Mouse (Mus musculus): ENCODE results near the gene Olfr484. TPM values are rescaled to one million over a fixed set of nuclear protein-coding genes. Genes with fewer than 3 reads are reported as not detected.
"Not testable (repeated sequence)": the region's sequence is repeated elsewhere in the genome, so short reads cannot be mapped to it uniquely, and the experiment has no call there.

Olfr484 gene
- polyA plus RNA-seq (2015; fragmentation: Nextera tagmentation; extraction: Ambion mirVana), result not detected in 2 replicates

DNA sequence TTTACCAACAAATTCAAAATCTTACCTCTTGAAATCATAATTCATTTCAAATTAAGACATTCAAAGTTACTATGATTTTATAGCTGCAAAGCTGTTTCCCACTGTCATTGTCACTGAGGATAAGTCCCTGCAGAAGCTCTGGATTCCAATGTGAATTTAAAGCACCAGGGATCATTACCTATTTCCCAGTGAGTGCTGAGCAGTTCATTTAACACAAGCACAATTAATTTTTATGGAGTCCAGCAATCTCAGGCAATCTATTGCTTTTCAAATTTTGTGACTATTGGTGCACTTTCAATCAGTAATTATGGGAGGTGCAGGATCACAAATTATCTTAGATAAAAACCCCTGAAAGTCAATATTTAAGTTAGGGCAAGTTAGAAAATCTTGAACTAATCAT is at the start of gene Olfr484:
Gene Olfr484, minus strand, starts transcription at position 101 of the 400 bp plus-strand sequence.
- H3K36me3 ChIP-seq (ENCODE audit: control insufficient read depth, insufficient read depth, low read length), result no peaks in the 10 kb centered on the region
- no peaks in the 10 kb centered on the region for H3K27me3 ChIP-seq (ENCODE audit: control insufficient read depth, insufficient read depth, low read length)
- no peak within 1 kb of the TSS for H3K27ac ChIP-seq (replicated peaks)
- no peaks in the 10 kb centered on the region for H3K4me1 ChIP-seq (replicated peaks; ENCODE audit: control insufficient read depth, insufficient read depth)
- H3K4me3 ChIP-seq (ENCODE audit: low read depth, low read length), result no peak within 1 kb of the TSS
- H3K9me3 ChIP-seq (ENCODE audit: control insufficient read depth, low read length), result no peaks in the 10 kb centered on the region
- TF ChIP-seq CTCF (IDR thresholded peaks at IDR 0.05; ENCODE audit: low read depth) (no peak), EP300 (optimal IDR thresholded peaks at IDR 0.05) (no peak)
- no peak within 1 kb of the TSS for H3K4me2 ChIP-seq (replicated peaks; ENCODE audit: low read depth)
- DNase-seq (ENCODE audit: low spot score) (no peak), ATAC-seq (ENCODE audit: low FRiP score, low TSS enrichment) (no peak)
- H3K9ac ChIP-seq (ENCODE audit: low read length), result no peak within 1 kb of the TSS

DNA sequence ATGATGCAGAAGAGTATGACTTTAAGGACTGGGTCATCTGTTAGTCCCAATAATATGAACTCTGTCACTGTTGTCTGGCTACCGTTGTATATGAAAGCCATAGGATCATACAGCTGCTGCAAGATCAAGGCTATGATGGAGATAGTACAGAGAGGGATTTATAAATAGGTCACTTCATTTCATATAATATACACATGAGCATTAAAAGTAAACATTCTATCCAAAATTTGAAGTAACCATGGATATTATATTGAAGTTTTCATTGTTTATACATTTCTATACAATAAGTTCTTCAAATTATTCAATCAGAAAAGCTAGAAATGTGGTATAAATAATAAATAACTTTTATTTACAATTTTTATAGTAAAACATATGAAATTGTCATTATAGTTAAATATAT is 45.4 kb upstream of the Olfr484 start, which contains the start of gene Olfr486:
Gene Olfr486, minus strand, starts transcription at position 101 of the 400 bp plus-strand sequence.
- not testable (repeated sequence) for ATAC-seq (ENCODE audit: low FRiP score, low TSS enrichment); H3K27ac ChIP-seq (replicated peaks); H3K4me1 ChIP-seq (replicated peaks; ENCODE audit: control insufficient read depth, insufficient read depth); H3K4me3 ChIP-seq (ENCODE audit: low read depth, low read length); H3K4me2 ChIP-seq (replicated peaks; ENCODE audit: low read depth); H3K9me3 ChIP-seq (ENCODE audit: control insufficient read depth, low read length); DNase-seq (ENCODE audit: low spot score); H3K9ac ChIP-seq (ENCODE audit: low read length); H3K36me3 ChIP-seq (ENCODE audit: control insufficient read depth, insufficient read depth, low read length); H3K27me3 ChIP-seq (ENCODE audit: control insufficient read depth, insufficient read depth, low read length)
- 83% methylated on average over 1 of the region's 1 CpGs for WGBS

DNA sequence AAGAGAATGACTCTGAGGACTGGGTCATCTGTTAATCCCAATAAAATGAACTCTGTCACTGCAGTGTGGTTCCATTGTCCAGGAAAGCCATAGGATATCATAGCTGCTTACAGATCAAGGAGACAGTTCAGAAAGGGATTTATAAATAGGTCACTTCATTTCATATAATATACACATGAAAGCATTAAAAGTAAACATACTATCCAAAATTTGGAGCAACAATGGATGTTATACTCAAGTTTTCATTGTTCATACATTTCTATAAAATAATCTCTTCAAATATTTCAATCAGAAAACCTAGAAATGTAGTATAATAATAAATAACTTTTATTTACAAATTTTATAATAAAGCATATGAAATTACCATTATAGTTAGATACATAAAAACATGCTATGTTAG is 32.5 kb upstream of the Olfr484 start, which contains the start of gene Olfr485:
Gene Olfr485, minus strand, starts transcription at position 101 of the 400 bp plus-strand sequence.
- no peak within 1 kb of the TSS for H3K9ac ChIP-seq (ENCODE audit: low read length)
- no peaks in the 10 kb centered on the region for H3K36me3 ChIP-seq (ENCODE audit: control insufficient read depth, insufficient read depth, low read length)
- no peak for TF ChIP-seq EP300 (optimal IDR thresholded peaks at IDR 0.05)
- no peak for TF ChIP-seq CTCF (IDR thresholded peaks at IDR 0.05; ENCODE audit: low read depth)
- no peak within 1 kb of the TSS for H3K4me3 ChIP-seq (ENCODE audit: low read depth, low read length)
- no peak within 1 kb of the TSS for H3K27ac ChIP-seq (replicated peaks)
- no peaks in the 10 kb centered on the region for H3K4me1 ChIP-seq (replicated peaks; ENCODE audit: control insufficient read depth, insufficient read depth)
- ATAC-seq (ENCODE audit: low FRiP score, low TSS enrichment), result no peak
- no peak within 1 kb of the TSS for H3K4me2 ChIP-seq (replicated peaks; ENCODE audit: low read depth)
- H3K9me3 ChIP-seq (ENCODE audit: control insufficient read depth, low read length), result no peaks in the 10 kb centered on the region
- no peaks in the 10 kb centered on the region for H3K27me3 ChIP-seq (ENCODE audit: control insufficient read depth, insufficient read depth, low read length)
- no peak for DNase-seq (ENCODE audit: low spot score)

DNA sequence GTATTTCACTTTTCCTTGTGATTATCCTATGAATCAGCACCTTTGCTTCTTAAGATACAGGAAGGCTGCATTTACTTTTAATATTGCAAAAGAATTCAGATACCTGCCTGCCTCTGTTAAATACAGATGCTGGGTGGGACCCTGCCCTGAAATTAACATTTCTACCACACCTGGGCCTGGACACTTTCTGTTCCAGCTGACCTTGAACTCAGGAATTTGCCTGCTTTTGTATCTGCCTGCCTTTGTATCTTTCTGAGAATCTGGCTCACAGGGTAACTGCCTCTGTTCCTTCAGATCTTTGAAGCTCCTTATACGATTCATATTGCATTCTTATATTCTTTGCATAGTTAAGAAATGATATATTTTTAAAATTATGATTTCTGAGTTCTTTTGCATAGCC is 5.8 kb downstream of the Olfr484 start:
- DNase-seq (ENCODE audit: low spot score), result no peak
- Histone ChIP-seq H3K9ac (ENCODE audit: low read length) (no peak overlapping the region), H3K27me3 (ENCODE audit: control insufficient read depth, insufficient read depth, low read length) (no peaks in the 10 kb centered on the region), H3K36me3 (ENCODE audit: control insufficient read depth, insufficient read depth, low read length) (no peaks in the 10 kb centered on the region), H3K4me3 (ENCODE audit: low read depth, low read length) (no peak overlapping the region), H3K9me3 (ENCODE audit: control insufficient read depth, low read length) (no peaks in the 10 kb centered on the region), H3K4me2 (replicated peaks; ENCODE audit: low read depth) (no peak overlapping the region), H3K27ac (replicated peaks) (no peak overlapping the region), H3K4me1 (replicated peaks; ENCODE audit: control insufficient read depth, insufficient read depth) (no peaks in the 10 kb centered on the region)
- TF ChIP-seq CTCF (IDR thresholded peaks at IDR 0.05; ENCODE audit: low read depth) (no peak), EP300 (optimal IDR thresholded peaks at IDR 0.05) (no peak)
- ATAC-seq (ENCODE audit: low FRiP score, low TSS enrichment), result no peak
- 68% methylated on average over 1 of the region's 1 CpGs for WGBS

DNA sequence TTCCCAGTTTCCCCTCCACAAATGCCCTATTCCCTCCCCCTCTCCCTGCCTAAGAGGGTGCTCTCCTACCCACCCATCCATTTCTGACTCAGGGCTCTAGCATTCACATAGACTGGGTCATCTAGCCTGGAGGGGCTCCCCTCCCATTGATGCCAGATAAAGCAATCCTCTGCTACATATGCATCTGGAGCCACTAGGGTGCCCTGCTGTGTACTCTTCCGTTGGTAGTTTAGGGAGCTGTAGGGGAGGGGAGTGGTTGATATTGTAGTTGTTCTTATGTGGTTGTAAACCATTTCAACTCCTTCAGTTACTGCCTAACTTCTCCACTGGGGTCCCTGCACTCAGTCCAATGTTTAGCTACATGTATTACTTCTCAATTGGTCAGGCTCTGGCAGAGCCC is 6.6 kb downstream of the Olfr484 start:
- Histone ChIP-seq H3K27ac (replicated peaks) (no peak overlapping the region), H3K4me3 (ENCODE audit: low read depth, low read length) (no peak overlapping the region), H3K4me1 (replicated peaks; ENCODE audit: control insufficient read depth, insufficient read depth) (no peaks in the 10 kb centered on the region), H3K4me2 (replicated peaks; ENCODE audit: low read depth) (no peak overlapping the region), H3K27me3 (ENCODE audit: control insufficient read depth, insufficient read depth, low read length) (no peaks in the 10 kb centered on the region), H3K9me3 (ENCODE audit: control insufficient read depth, low read length) (no peaks in the 10 kb centered on the region), H3K36me3 (ENCODE audit: control insufficient read depth, insufficient read depth, low read length) (no peaks in the 10 kb centered on the region), H3K9ac (ENCODE audit: low read length) (no peak overlapping the region)
- WGBS, result 8% methylated on average over 1 of the region's 1 CpGs
- DNase-seq (ENCODE audit: low spot score), result no peak
- ATAC-seq (ENCODE audit: low FRiP score, low TSS enrichment), result no peak
- TF ChIP-seq EP300 (optimal IDR thresholded peaks at IDR 0.05) (no peak), CTCF (IDR thresholded peaks at IDR 0.05; ENCODE audit: low read depth) (no peak)

DNA sequence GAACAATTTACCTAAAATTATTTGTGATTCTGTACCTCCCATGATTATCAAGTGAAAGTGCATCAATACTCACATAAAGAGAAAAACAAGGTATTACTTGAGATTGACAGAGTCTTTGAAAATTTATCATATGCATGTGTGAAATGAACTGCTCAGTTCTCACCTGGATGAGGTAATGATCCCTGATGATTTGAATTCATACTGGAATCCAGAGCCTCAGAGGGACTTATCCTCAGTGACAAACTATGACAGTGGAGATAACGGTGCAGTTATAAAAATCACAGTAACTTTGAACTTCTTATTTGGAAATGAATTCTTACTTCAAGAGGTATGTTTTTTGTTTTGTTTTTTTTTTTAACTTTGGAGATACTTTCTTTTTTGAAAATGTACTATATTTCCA is 26.7 kb downstream of the Olfr484 start, which contains the start of gene Olfr483:
Gene Olfr483, plus strand, starts transcription at position 301 of the 400 bp plus-strand sequence.
- TF ChIP-seq CTCF (IDR thresholded peaks at IDR 0.05; ENCODE audit: low read depth), result no peak
- no peak for TF ChIP-seq EP300 (optimal IDR thresholded peaks at IDR 0.05)
- no peaks in the 10 kb centered on the region for H3K9me3 ChIP-seq (ENCODE audit: control insufficient read depth, low read length)
- DNase-seq (ENCODE audit: low spot score) (no peak), ATAC-seq (ENCODE audit: low FRiP score, low TSS enrichment) (no peak)
- H3K9ac ChIP-seq (ENCODE audit: low read length), result no peak within 1 kb of the TSS
- no peak within 1 kb of the TSS for H3K27ac ChIP-seq (replicated peaks)
- H3K4me3 ChIP-seq (ENCODE audit: low read depth, low read length), result no peak within 1 kb of the TSS
- 79% methylated on average over 1 of the region's 1 CpGs for WGBS
- no peak within 1 kb of the TSS for H3K4me2 ChIP-seq (replicated peaks; ENCODE audit: low read depth)
- no peaks in the 10 kb centered on the region for H3K4me1 ChIP-seq (replicated peaks; ENCODE audit: control insufficient read depth, insufficient read depth)
- H3K27me3 ChIP-seq (ENCODE audit: control insufficient read depth, insufficient read depth, low read length), result no peaks in the 10 kb centered on the region
- H3K36me3 ChIP-seq (ENCODE audit: control insufficient read depth, insufficient read depth, low read length), result no peaks in the 10 kb centered on the region
